Mouse (Mus musculus) spleen, adult 2 months (tissue): ENCODE measurements around the gene Ankar.

Source experiments
- CTCF ChIP-seq: fragments of 200-500 bp; IDR thresholded peaks from 2 replicates; pipeline ENCODE4 v1.5.1; 2011; ENCODE audit warnings: mild to moderate bottlenecking, inconsistent platforms; ENCODE audit not compliant: insufficient read depth, insufficient read length, insufficient replicate concordance; ENCODE audit errors: extremely low read depth
- POLR2A ChIP-seq: fragments of 200-500 bp; IDR thresholded peaks from 2 replicates; pipeline ENCODE4 v1.6.1; 2011; ENCODE audit warnings: low read depth, low read length, inconsistent platforms

DNA sequence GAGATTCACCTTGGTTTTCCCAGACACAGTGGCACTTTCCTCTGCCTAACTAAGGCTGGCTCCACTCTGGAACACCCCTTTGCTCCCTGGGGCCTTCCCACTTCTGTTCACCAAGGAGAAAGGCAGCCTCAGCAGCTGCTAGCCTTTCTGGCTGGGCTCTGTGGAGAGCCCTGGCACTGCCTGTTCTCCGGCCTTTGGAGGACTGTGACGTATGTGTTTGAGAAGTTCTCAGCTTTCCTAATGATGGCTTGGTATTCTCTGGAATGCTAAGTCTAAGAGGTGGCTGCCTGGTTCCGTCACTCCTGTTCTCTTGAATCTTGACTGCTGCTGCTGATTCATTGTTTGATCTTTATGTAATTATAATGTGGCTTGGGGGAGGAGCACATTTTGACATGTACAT is 27.3 kb downstream of the Ankar start:
- no peak for TF ChIP-seq CTCF
- no peak for TF ChIP-seq POLR2A
